Comparison of ENCODE assay signal across 12 mouse cellular contexts in genomic region chr4:140077615-140078014, GRCm38 (mm10).
A peak's percentile ranks its signal among the peaks of the same experiment; 100 is the strongest.
DNase-seq lines count a peak whose midpoint lies in the region; ATAC-seq and TF ChIP-seq lines count a peak whose summit lies in the region.
"Had no signal": no experiment of that assay in that cellular context is flagged by ENCODE, and none has a peak within 500 bp of the region (broad histone marks: within the 10 kb centered on the region; RNA-seq: fewer than 3 reads in every experiment).

No protein-coding gene starts in this region.

- no peak for DNase-seq in hindbrain, embryonic 11.5 days (ENCODE audit: low spot score)
- DNase-seq in lung, postnatal 10 days = peak; percentile 25
- DNase-seq in thymus, postnatal 4 days = no peak
- DNase-seq in kidney, adult 18-20 months = no peak
- DNase-seq: gastrocnemius, postnatal 10 days; kidney, adult 2 months; kidney, postnatal 4 days; liver, postnatal 0 days had no signal

- TF ChIP-seq POLR2A in cortical plate, adult 2 months (IDR thresholded peaks at IDR 0.05; ENCODE audit: extremely low read depth, insufficient read depth, low read length) = no peak

- H3K27me3 ChIP-seq in hindbrain, embryonic 13.5 days = 0 out of 2 replicates have a peak, but pooled peaks cover 9% of the 10 kb centered on the region
- H3K27me3 ChIP-seq in hindbrain, embryonic 11.5 days (ENCODE audit: control insufficient read depth, insufficient read depth, low read length) = no peaks in the 10 kb centered on the region
- no peaks in the 10 kb centered on the region for H3K27me3 ChIP-seq in forebrain, embryonic 13.5 days
- H3K27me3 ChIP-seq: embryonic facial prominence, embryonic 12.5 days had no signal

- no peaks in the 10 kb centered on the region for H3K9me3 ChIP-seq in hindbrain, embryonic 13.5 days
- H3K9me3 ChIP-seq in hindbrain, embryonic 11.5 days (ENCODE audit: control insufficient read depth, low read length) = no peaks in the 10 kb centered on the region
- H3K9me3 ChIP-seq in forebrain, embryonic 13.5 days (replicated peaks) = no peaks in the 10 kb centered on the region
- H3K9me3 ChIP-seq: embryonic facial prominence, embryonic 12.5 days had no signal

- no peak overlapping the region for H3K9ac ChIP-seq in hindbrain, embryonic 13.5 days
- H3K9ac ChIP-seq in hindbrain, embryonic 11.5 days (ENCODE audit: low read depth, low read length) = no peak overlapping the region
- no peak overlapping the region for H3K9ac ChIP-seq in forebrain, embryonic 13.5 days
- H3K9ac ChIP-seq: embryonic facial prominence, embryonic 12.5 days; liver, postnatal 0 days had no signal

- ATAC-seq in hindbrain, embryonic 13.5 days (ENCODE audit: low FRiP score) = no peak
- no peak for ATAC-seq in hindbrain, embryonic 11.5 days (ENCODE audit: low FRiP score)
- ATAC-seq in forebrain, embryonic 13.5 days = no peak
- ATAC-seq: liver, postnatal 0 days had no signal

- H3K4me2 ChIP-seq in hindbrain, embryonic 13.5 days = no peak overlapping the region
- no peak overlapping the region for H3K4me2 ChIP-seq in hindbrain, embryonic 11.5 days (replicated peaks; ENCODE audit: low read depth, low read length)
- peak overlapping the region; percentile 6 for H3K4me2 ChIP-seq in forebrain, embryonic 13.5 days
- H3K4me2 ChIP-seq: embryonic facial prominence, embryonic 12.5 days had no signal

- H3K27ac ChIP-seq in hindbrain, embryonic 13.5 days = 0 out of 2 replicates have a peak overlapping the region, but pooled peaks have one; percentile 4
- H3K27ac ChIP-seq in hindbrain, embryonic 11.5 days (ENCODE audit: low read depth, low read length) = no peak overlapping the region
- 0 out of 2 replicates have a peak overlapping the region, but pooled peaks have one; percentile 7 for H3K27ac ChIP-seq in cortical plate, adult 2 months (ENCODE audit: insufficient read depth, low read length)
- peak overlapping the region; percentile 86 for H3K27ac ChIP-seq in forebrain, embryonic 13.5 days
- H3K27ac ChIP-seq: embryonic facial prominence, embryonic 12.5 days had no signal

- no peak overlapping the region for H3K4me3 ChIP-seq in hindbrain, embryonic 13.5 days
- no peak overlapping the region for H3K4me3 ChIP-seq in hindbrain, embryonic 11.5 days (ENCODE audit: low read depth, low read length)
- H3K4me3 ChIP-seq in cortical plate, adult 2 months (ENCODE audit: insufficient read depth, low read length) = no peak overlapping the region
- H3K4me3 ChIP-seq in forebrain, embryonic 13.5 days = no peak overlapping the region
- H3K4me3 ChIP-seq: embryonic facial prominence, embryonic 12.5 days had no signal

- no peak for TF ChIP-seq CTCF in cortical plate, adult 2 months (IDR thresholded peaks at IDR 0.05; ENCODE audit: extremely low read depth, insufficient read depth, low read length)

- H3K36me3 ChIP-seq in hindbrain, embryonic 13.5 days = no peaks in the 10 kb centered on the region
- H3K36me3 ChIP-seq in hindbrain, embryonic 11.5 days (ENCODE audit: control insufficient read depth, insufficient read depth, low read length) = no peaks in the 10 kb centered on the region
- no peaks in the 10 kb centered on the region for H3K36me3 ChIP-seq in forebrain, embryonic 13.5 days (ENCODE audit: poor library complexity, severe bottlenecking)
- H3K36me3 ChIP-seq: embryonic facial prominence, embryonic 12.5 days had no signal

- WGBS in hindbrain, embryonic 13.5 days = 70% methylated on average over 8 of the region's 8 CpGs
- WGBS in hindbrain, embryonic 11.5 days = 74% methylated on average over 8 of the region's 8 CpGs
- WGBS in forebrain, embryonic 13.5 days = 73% methylated on average over 8 of the region's 8 CpGs

- peaks cover 32% of the 10 kb centered on the region for H3K4me1 ChIP-seq in hindbrain, embryonic 13.5 days (replicated peaks)
- no peaks in the 10 kb centered on the region for H3K4me1 ChIP-seq in hindbrain, embryonic 11.5 days (replicated peaks; ENCODE audit: control insufficient read depth, insufficient read depth, low read length)
- H3K4me1 ChIP-seq in cortical plate, adult 2 months (ENCODE audit: control insufficient read depth, insufficient read depth, low read length) = peaks cover 9% of the 10 kb centered on the region
- peaks cover 37% of the 10 kb centered on the region for H3K4me1 ChIP-seq in forebrain, embryonic 13.5 days
- H3K4me1 ChIP-seq: embryonic facial prominence, embryonic 12.5 days had no signal
